Mouse (Mus musculus): ENCODE measurements at regions not wholly inside any gene's neighbourhood (a gene's known extent, or its start where the extent isn't known, plus 50 kb on each side); places are given as distances from the start of the nearest gene placed in this dataset.

GRCm38 (mm10) chr14:72844753-72845369, 135.1 kb upstream of the Fndc3a start:
- Histone ChIP-seq H3K36me3 (ENCODE audit: control insufficient read depth, insufficient read depth) (no peaks in the 10 kb centered on the region), H3K9ac (ENCODE audit: low read depth, low read length) (no peak overlapping the region), H3K4me2 (ENCODE audit: low read depth, low read length) (no peak overlapping the region), H3K4me1 (ENCODE audit: control insufficient read depth, low read depth, low read length) (no peaks in the 10 kb centered on the region), H3K9me3 (replicated peaks; ENCODE audit: control insufficient read depth, low read length) (no peaks in the 10 kb centered on the region), H3K27ac (ENCODE audit: low read length) (no peak overlapping the region), H3K27me3 (ENCODE audit: control insufficient read depth, insufficient read depth, low read depth, low read length) (no peaks in the 10 kb centered on the region), H3K4me3 (ENCODE audit: low read depth, low read length) (no peak overlapping the region)
- ATAC-seq (ENCODE audit: low read depth): no peak
- 31% methylated on average over 5 of the region's 5 CpGs for WGBS (ENCODE audit: insufficient replicate concordance)

DNA sequence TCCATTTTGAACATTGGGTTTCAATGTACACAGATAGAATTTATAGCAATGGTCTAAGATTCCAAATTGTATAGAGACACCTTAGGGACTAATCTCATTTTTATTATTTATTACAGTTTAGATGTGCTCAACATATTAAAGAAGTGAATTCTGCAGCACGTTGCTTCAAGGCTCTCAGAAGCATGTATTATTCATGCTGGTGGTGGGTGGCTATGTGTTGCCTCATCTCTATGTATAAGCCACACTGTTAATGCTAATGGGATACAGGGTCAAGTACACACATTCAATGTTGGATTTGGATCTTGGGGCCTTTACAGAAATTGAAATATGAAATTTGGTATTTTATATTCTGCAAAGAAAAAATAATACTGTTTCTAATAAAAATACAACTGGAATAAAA, 131.9 kb upstream of the Fndc3a start:
- H3K27ac ChIP-seq (ENCODE audit: low read length): no peak overlapping the region
- WGBS (ENCODE audit: insufficient replicate concordance): 63% methylated on average over 1 of the region's 1 CpGs

DNA sequence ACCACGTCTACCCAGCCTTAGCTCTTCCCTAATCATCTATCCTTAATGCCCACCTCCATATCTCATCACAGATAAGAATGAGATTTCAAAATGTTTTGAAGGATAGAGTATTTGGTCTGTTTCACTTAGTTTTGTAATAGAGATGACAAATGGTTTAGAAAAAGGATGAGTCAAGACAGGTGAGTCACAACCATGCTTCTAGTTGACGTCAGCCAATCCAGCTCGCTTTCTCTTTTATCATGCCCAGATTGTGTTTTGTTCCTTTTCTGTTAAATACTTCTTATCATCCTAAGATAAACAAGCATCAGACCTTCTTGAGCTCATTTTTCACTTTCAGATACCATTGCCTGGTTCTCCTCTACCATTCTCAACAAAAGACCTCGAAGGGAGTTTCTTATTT, 125.4 kb upstream of the Fndc3a start:
- no peak overlapping the region for H3K4me2 ChIP-seq (ENCODE audit: low read depth, low read length)
- H3K9me3 ChIP-seq (replicated peaks; ENCODE audit: control insufficient read depth, low read length): no peaks in the 10 kb centered on the region
- no peak overlapping the region for H3K27ac ChIP-seq (ENCODE audit: low read length)
- no peaks in the 10 kb centered on the region for H3K36me3 ChIP-seq (ENCODE audit: control insufficient read depth, insufficient read depth)
- WGBS (ENCODE audit: insufficient replicate concordance): 63% methylated on average over 4 of the region's 4 CpGs
- no peaks in the 10 kb centered on the region for H3K27me3 ChIP-seq (ENCODE audit: control insufficient read depth, insufficient read depth, low read depth, low read length)
- H3K9ac ChIP-seq (ENCODE audit: low read depth, low read length): no peak overlapping the region
- no peak overlapping the region for H3K4me3 ChIP-seq (ENCODE audit: low read depth, low read length)
- no peaks in the 10 kb centered on the region for H3K4me1 ChIP-seq (ENCODE audit: control insufficient read depth, low read depth, low read length)
- no peak for ATAC-seq (ENCODE audit: low read depth)

More for the DNA sequence above, 131.9 kb upstream of the Fndc3a start:
- ATAC-seq (ENCODE audit: low read depth): no peak
- H3K9ac ChIP-seq (ENCODE audit: low read depth, low read length): no peak overlapping the region
- H3K4me3 ChIP-seq (ENCODE audit: low read depth, low read length): no peak overlapping the region
- H3K36me3 ChIP-seq (ENCODE audit: control insufficient read depth, insufficient read depth): no peaks in the 10 kb centered on the region
- no peaks in the 10 kb centered on the region for H3K9me3 ChIP-seq (replicated peaks; ENCODE audit: control insufficient read depth, low read length)
- H3K27me3 ChIP-seq (ENCODE audit: control insufficient read depth, insufficient read depth, low read depth, low read length): no peaks in the 10 kb centered on the region
- no peaks in the 10 kb centered on the region for H3K4me1 ChIP-seq (ENCODE audit: control insufficient read depth, low read depth, low read length)
- no peak overlapping the region for H3K4me2 ChIP-seq (ENCODE audit: low read depth, low read length)

DNA sequence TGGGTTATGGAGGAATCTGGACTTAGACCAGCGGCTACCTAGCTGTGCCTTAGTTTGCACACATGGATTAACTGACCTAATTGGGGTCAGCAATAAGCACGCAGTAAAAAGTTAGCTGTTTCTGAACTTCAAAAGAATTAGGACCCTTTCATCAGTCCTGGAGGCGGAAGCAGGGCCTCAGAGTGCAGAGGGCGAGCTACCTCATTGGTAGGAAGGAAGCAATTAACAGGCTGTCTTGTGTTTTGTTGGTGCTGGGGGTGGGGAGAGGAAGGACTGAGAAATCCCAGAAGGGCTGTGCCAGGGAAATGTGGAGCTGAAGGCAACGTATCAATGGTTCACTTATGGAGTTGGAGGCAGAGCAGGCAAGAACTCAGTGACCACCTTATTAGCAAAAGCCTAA, 119.5 kb upstream of the Fndc3a start:
- Histone ChIP-seq H3K4me1 (ENCODE audit: control insufficient read depth, low read depth, low read length) (no peaks in the 10 kb centered on the region), H3K9ac (ENCODE audit: low read depth, low read length) (no peak overlapping the region), H3K27ac (ENCODE audit: low read length) (no peak overlapping the region), H3K4me2 (ENCODE audit: low read depth, low read length) (no peak overlapping the region), H3K36me3 (ENCODE audit: control insufficient read depth, insufficient read depth) (no peaks in the 10 kb centered on the region), H3K9me3 (replicated peaks; ENCODE audit: control insufficient read depth, low read length) (no peaks in the 10 kb centered on the region), H3K27me3 (ENCODE audit: control insufficient read depth, insufficient read depth, low read depth, low read length) (no peaks in the 10 kb centered on the region), H3K4me3 (ENCODE audit: low read depth, low read length) (no peak overlapping the region)
- 23% methylated on average over 5 of the region's 5 CpGs for WGBS (ENCODE audit: insufficient replicate concordance)
- ATAC-seq (ENCODE audit: low read depth): no peak

GRCm38 (mm10) chr14:72825549-72825948, 115.7 kb upstream of the Fndc3a start:
- H3K9me3 ChIP-seq (replicated peaks; ENCODE audit: control insufficient read depth, low read length): no peaks in the 10 kb centered on the region
- no peaks in the 10 kb centered on the region for H3K4me1 ChIP-seq (ENCODE audit: control insufficient read depth, low read depth, low read length)
- no peaks in the 10 kb centered on the region for H3K36me3 ChIP-seq (ENCODE audit: control insufficient read depth, insufficient read depth)
- 35% methylated on average over 4 of the region's 4 CpGs for WGBS (ENCODE audit: insufficient replicate concordance)
- H3K9ac ChIP-seq (ENCODE audit: low read depth, low read length): no peak overlapping the region
- H3K27me3 ChIP-seq (ENCODE audit: control insufficient read depth, insufficient read depth, low read depth, low read length): no peaks in the 10 kb centered on the region
- no peak overlapping the region for H3K4me3 ChIP-seq (ENCODE audit: low read depth, low read length)
- no peak for ATAC-seq (ENCODE audit: low read depth)
- no peak overlapping the region for H3K4me2 ChIP-seq (ENCODE audit: low read depth, low read length)
- no peak overlapping the region for H3K27ac ChIP-seq (ENCODE audit: low read length)

DNA sequence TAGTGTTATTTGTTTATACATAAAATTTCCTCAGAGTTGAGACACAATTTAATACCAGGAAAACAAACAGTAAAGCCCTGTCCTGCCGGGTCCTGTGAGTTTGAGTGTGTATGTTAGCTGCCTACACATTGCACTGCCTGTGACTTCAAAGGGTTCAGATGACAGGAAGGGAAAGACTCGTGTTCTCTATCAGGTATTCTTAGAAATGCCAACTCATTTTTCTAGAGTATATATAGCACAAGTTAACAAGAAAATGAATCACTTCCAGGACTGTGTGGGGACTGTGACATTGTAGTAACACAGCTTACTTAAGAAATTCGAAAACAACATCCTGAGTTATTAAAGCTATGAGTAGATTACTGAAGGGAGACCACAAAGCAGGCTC, 112.4 kb upstream of the Fndc3a start:
- Histone ChIP-seq H3K9ac (ENCODE audit: low read depth, low read length) (no peak overlapping the region), H3K9me3 (replicated peaks; ENCODE audit: control insufficient read depth, low read length) (no peaks in the 10 kb centered on the region), H3K4me1 (ENCODE audit: control insufficient read depth, low read depth, low read length) (no peaks in the 10 kb centered on the region), H3K27me3 (ENCODE audit: control insufficient read depth, insufficient read depth, low read depth, low read length) (no peaks in the 10 kb centered on the region), H3K4me3 (ENCODE audit: low read depth, low read length) (no peak overlapping the region), H3K4me2 (ENCODE audit: low read depth, low read length) (no peak overlapping the region), H3K27ac (ENCODE audit: low read length) (no peak overlapping the region), H3K36me3 (ENCODE audit: control insufficient read depth, insufficient read depth) (no peaks in the 10 kb centered on the region)
- 18% methylated on average over 3 of the region's 3 CpGs for WGBS (ENCODE audit: insufficient replicate concordance)
- no peak for ATAC-seq (ENCODE audit: low read depth)

DNA sequence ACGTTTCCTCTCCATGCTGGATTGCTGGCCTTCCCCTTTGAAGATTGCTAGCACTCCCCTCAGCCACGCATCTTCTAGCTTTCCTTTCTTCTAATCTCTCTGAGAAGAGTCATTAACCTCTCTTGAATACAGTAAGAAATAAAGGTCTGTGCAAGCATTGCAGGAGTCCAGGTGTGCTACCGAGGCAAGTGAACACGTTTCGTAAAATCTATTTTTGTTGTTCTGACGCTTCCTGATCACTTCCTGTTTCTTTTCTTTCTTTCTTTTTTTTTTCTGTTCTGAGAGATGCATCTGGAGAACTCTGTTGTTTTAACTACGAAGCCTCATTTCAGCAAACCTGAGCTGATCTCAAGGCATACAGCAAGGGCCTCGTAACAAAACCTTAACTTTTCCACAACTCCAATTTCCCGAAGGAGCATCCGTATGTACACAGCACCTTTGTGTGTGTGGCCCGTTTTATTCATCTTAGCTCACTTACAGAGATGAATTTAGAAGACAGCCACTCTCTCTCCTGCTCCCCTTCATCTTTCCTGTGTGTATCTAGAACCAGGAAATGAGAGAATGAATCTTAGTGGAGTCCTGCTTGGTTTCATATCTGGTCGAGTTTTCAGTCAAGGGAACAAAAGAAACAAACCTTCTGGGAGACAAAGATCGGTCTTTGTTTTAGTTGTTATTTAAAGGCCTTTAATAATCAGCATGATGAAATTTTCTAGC, 111.9 kb upstream of the Fndc3a start:
- Histone ChIP-seq H3K36me3 (ENCODE audit: control insufficient read depth, insufficient read depth) (no peaks in the 10 kb centered on the region), H3K27me3 (ENCODE audit: control insufficient read depth, insufficient read depth, low read depth, low read length) (no peaks in the 10 kb centered on the region), H3K4me3 (ENCODE audit: low read depth, low read length) (no peak overlapping the region), H3K4me1 (ENCODE audit: control insufficient read depth, low read depth, low read length) (no peaks in the 10 kb centered on the region), H3K9me3 (replicated peaks; ENCODE audit: control insufficient read depth, low read length) (no peaks in the 10 kb centered on the region), H3K27ac (ENCODE audit: low read length) (no peak overlapping the region), H3K9ac (ENCODE audit: low read depth, low read length) (no peak overlapping the region), H3K4me2 (ENCODE audit: low read depth, low read length) (no peak overlapping the region)
- 54% methylated on average over 13 of the region's 13 CpGs for WGBS (ENCODE audit: insufficient replicate concordance)
- ATAC-seq (ENCODE audit: low read depth): no peak

GRCm38 (mm10) chr14:72819037-72819436, 109.2 kb upstream of the Fndc3a start:
- Histone ChIP-seq H3K4me2 (ENCODE audit: low read depth, low read length) (no peak overlapping the region), H3K4me3 (ENCODE audit: low read depth, low read length) (no peak overlapping the region), H3K9me3 (replicated peaks; ENCODE audit: control insufficient read depth, low read length) (no peaks in the 10 kb centered on the region), H3K9ac (ENCODE audit: low read depth, low read length) (no peak overlapping the region), H3K27ac (ENCODE audit: low read length) (no peak overlapping the region), H3K36me3 (ENCODE audit: control insufficient read depth, insufficient read depth) (no peaks in the 10 kb centered on the region), H3K27me3 (ENCODE audit: control insufficient read depth, insufficient read depth, low read depth, low read length) (no peaks in the 10 kb centered on the region), H3K4me1 (ENCODE audit: control insufficient read depth, low read depth, low read length) (no peaks in the 10 kb centered on the region)
- 64% methylated on average over 4 of the region's 4 CpGs for WGBS (ENCODE audit: insufficient replicate concordance)
- ATAC-seq (ENCODE audit: low read depth): no peak

GRCm38 (mm10) chr14:72817764-72818163, 108.0 kb upstream of the Fndc3a start:
- H3K9me3 ChIP-seq (replicated peaks; ENCODE audit: control insufficient read depth, low read length): no peaks in the 10 kb centered on the region
- no peaks in the 10 kb centered on the region for H3K4me1 ChIP-seq (ENCODE audit: control insufficient read depth, low read depth, low read length)
- no peak overlapping the region for H3K27ac ChIP-seq (ENCODE audit: low read length)
- H3K36me3 ChIP-seq (ENCODE audit: control insufficient read depth, insufficient read depth): no peaks in the 10 kb centered on the region
- H3K27me3 ChIP-seq (ENCODE audit: control insufficient read depth, insufficient read depth, low read depth, low read length): no peaks in the 10 kb centered on the region
- ATAC-seq (ENCODE audit: low read depth): no peak
- H3K4me2 ChIP-seq (ENCODE audit: low read depth, low read length): no peak overlapping the region
- WGBS (ENCODE audit: insufficient replicate concordance): 76% methylated on average over 5 of the region's 5 CpGs
- no peak overlapping the region for H3K9ac ChIP-seq (ENCODE audit: low read depth, low read length)
- H3K4me3 ChIP-seq (ENCODE audit: low read depth, low read length): no peak overlapping the region
